Mouse (Mus musculus) erythroblast, embryonic 14.5 days (primary cell): Measurements from ENCODE around the gene Sbf2. TPM values are rescaled to one million over a fixed set of nuclear protein-coding genes. Genes with fewer than 3 reads are reported as not detected.

Experiments
- H3K27me3 ChIP-seq: 2 replicates; pipeline ENCODE4 v1.6.1; 2012; ENCODE audit warnings: inconsistent platforms; ENCODE audit not compliant: control insufficient read depth
- H3K36me3 ChIP-seq: 2 replicates; pipeline ENCODE4 v1.6.1; 2012; ENCODE audit warnings: mild to moderate bottlenecking, inconsistent platforms; ENCODE audit not compliant: control insufficient read depth
- H3K4me1 ChIP-seq: 2 replicates; pipeline ENCODE4 v1.6.1; 2012; ENCODE audit warnings: inconsistent platforms; ENCODE audit not compliant: control insufficient read depth
- H3K4me3 ChIP-seq: replicated peaks from 2 replicates; pipeline ENCODE3; 2012; ENCODE audit warnings: moderate library complexity, mild to moderate bottlenecking, inconsistent platforms
- H3K9me3 ChIP-seq: 2 replicates; pipeline ENCODE4 v1.6.1; 2012; ENCODE audit warnings: low read length, inconsistent platforms, mixed read lengths; ENCODE audit not compliant: control insufficient read depth
- GATA1 ChIP-seq: IDR thresholded peaks from 2 replicates; pipeline ENCODE4 v1.6.1; 2012; ENCODE audit warnings: low read length, inconsistent platforms, mixed read lengths
- TAL1 ChIP-seq: IDR thresholded peaks from 3 replicates; pipeline ENCODE4 v1.6.1; 2012; ENCODE audit warnings: low read length, inconsistent platforms, mixed read lengths
- polyA plus RNA-seq: library from polyadenylated mRNA; stranded (reverse); fragments of >175 nt; gene quantifications from 2 replicates; pipeline ENCODE4 v1.2.3, GENCODE M21; 2012

Sbf2 gene
- polyA plus RNA-seq, 1 experiment: not detected

DNA sequence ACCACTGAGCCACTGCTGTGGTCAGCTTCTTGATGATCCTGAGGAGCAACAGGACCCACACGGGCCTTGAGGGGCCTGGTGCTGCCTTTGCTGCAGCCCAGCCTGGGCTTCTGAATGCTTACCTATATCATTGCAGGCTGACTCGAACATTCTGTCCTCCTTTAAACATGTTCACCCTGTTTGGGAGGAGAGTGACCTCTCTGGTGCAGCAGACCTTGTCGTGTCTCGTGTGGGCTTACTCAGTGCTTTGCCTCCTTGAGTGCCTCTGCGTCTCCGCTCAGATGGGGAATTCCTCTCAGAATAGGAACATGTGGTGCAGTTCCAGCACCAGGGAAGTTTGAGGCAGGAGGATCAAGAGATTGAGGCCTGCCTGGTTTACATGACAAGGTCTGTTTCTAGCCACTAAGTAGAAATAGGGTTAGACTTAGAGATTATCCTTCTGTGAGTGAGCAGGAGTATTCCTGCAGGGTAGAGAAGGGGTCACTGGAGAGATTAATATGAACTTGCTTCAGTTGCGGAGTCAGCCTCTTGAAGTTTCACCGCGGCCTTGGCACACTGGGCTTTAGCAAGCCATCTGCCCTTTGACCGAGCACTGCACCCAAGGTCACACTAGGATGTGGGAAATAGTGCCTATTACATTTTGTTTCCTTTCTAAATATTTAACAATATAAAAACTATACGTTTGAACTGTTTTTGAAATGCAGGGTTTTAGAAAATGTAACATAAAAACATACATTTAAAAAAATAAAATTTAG, 356.3 kb downstream of the Sbf2 start:
- Histone ChIP-seq H3K4me3 (no peak overlapping the region), H3K4me1 (peaks cover 4% of the 10 kb centered on the region; the same call in 1 of the 2 replicates), H3K9me3 (no peaks in the 10 kb centered on the region), H3K36me3 (peaks cover 10% of the 10 kb centered on the region), H3K27me3 (no peaks in the 10 kb centered on the region)
- TF ChIP-seq GATA1: no peak
- no peak for TF ChIP-seq TAL1

Other genes starting within 250 kb of the Sbf2 start
- gene Adm, start 12.7 kb upstream of the Sbf2 start, polyA plus RNA-seq: not detected in 2 replicates
- 2.6 and 4.3 TPM in 2 replicates for gene Ampd3, start 153.3 kb upstream of the Sbf2 start, polyA plus RNA-seq
- gene Rnf141, start 229.5 kb upstream of the Sbf2 start, polyA plus RNA-seq: 0.21 and 0.26 TPM in 2 replicates
- gene Lyve1, start 248.3 kb upstream of the Sbf2 start, polyA plus RNA-seq: 0.01 TPM in 1 of 2 replicates, not detected in the other